In the genomic region with DNA sequence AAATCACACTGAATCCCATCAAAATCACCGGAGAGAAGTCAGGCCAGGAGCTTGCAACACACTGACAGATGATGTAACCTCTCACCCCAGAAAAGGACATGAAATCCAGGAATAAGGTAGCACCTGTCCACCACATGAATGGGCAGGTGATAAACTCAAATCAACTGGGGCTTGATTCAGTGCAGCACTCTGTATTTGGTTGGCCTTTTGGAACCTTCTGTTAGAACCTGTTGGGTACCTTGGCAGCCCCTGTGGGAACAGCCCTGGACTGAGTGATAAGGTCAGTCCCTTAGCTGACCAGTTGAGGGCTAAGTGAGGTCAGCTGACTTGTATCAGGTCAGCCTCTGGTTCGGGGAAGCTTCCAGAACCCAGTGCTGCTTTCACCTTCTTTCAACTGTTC, we compare ENCODE assay signal across 25 mouse cellular contexts. TPM values are rescaled to one million over a fixed set of nuclear protein-coding genes. Genes with fewer than 3 reads are reported as not detected.
"Had no signal": no experiment of that assay in that cellular context is flagged by ENCODE, and none has a peak within 500 bp of the region (broad histone marks: within the 10 kb centered on the region; RNA-seq: fewer than 3 reads in every experiment).

No protein-coding gene starts in this region.

- H3K4me1 ChIP-seq: lung, embryonic 15.5 days; megakaryocyte, embryonic 14.5 days; midbrain, embryonic 13.5 days; midbrain, embryonic 15.5 days; neural tube, embryonic 12.5 days; stomach, embryonic 15.5 days had no signal

- H3K4me2 ChIP-seq: lung, embryonic 15.5 days; midbrain, embryonic 11.5 days; midbrain, embryonic 13.5 days; midbrain, embryonic 15.5 days; neural tube, embryonic 12.5 days; stomach, embryonic 15.5 days had no signal

- H3K9me3 ChIP-seq: lung, embryonic 15.5 days; megakaryocyte, embryonic 14.5 days; midbrain, embryonic 13.5 days; midbrain, embryonic 15.5 days; neural tube, embryonic 12.5 days; stomach, embryonic 15.5 days had no signal

- ATAC-seq: lung, postnatal 0 days; midbrain, embryonic 13.5 days; midbrain, embryonic 15.5 days had no signal

- H3K27me3 ChIP-seq: lung, embryonic 15.5 days; midbrain, embryonic 13.5 days; midbrain, embryonic 15.5 days; neural tube, embryonic 12.5 days; stomach, embryonic 15.5 days had no signal

- H3K9ac ChIP-seq: lung, embryonic 15.5 days; midbrain, embryonic 13.5 days; midbrain, embryonic 15.5 days; neural tube, embryonic 12.5 days; stomach, embryonic 15.5 days had no signal

- DNase-seq: lung, adult 2 months; lung, postnatal 14 days; lung, postnatal 36 days; right cerebral cortex, postnatal 14 days; thymus, adult 2 months; thymus, postnatal 25 days; thymus, postnatal 4 days had no signal

- H3K36me3 ChIP-seq: lung, embryonic 15.5 days; midbrain, embryonic 13.5 days; midbrain, embryonic 15.5 days; neural tube, embryonic 12.5 days; stomach, embryonic 15.5 days had no signal

- H3K27ac ChIP-seq: lung, embryonic 15.5 days; macrophage; midbrain, embryonic 13.5 days; midbrain, embryonic 15.5 days; neural tube, embryonic 12.5 days; stomach, embryonic 15.5 days; stomach, postnatal 0 days had no signal

- H3K4me3 ChIP-seq: lung, embryonic 15.5 days; megakaryocyte, embryonic 14.5 days; midbrain, embryonic 13.5 days; midbrain, embryonic 15.5 days; neural tube, embryonic 12.5 days; stomach, embryonic 15.5 days had no signal

RNA-seq across cellular contexts. Expression of a gene that starts 11.5 kb away (rescaled TPM):
- total RNA-seq: megakaryocyte progenitor cell, adult 5-6 weeks; monocyte, adult 5-6 weeks; neutrophil, adult 5-6 weeks had no signal
- polyA plus RNA-seq: macrophage had no signal

RNA-seq across cellular contexts. Expression of a gene that starts 33.2 kb away (rescaled TPM):
- total RNA-seq: megakaryocyte progenitor cell, adult 5-6 weeks; midbrain, postnatal 0 days; monocyte, adult 5-6 weeks; neutrophil, adult 5-6 weeks had no signal
- polyA plus RNA-seq: lung, embryonic 15.5 days; lung, postnatal 0 days; macrophage; midbrain, embryonic 13.5 days; midbrain, embryonic 15.5 days; midbrain, postnatal 0 days; neural tube, embryonic 12.5 days; neural tube, embryonic 14.5 days; spleen, adult 2 months; stomach, embryonic 15.5 days; stomach, postnatal 0 days; testis, adult 2 months; urinary bladder, adult 2 months had no signal

RNA-seq across cellular contexts. Expression of a gene that starts 50.6 kb away (rescaled TPM):
- total RNA-seq: megakaryocyte progenitor cell, adult 5-6 weeks; neutrophil, adult 5-6 weeks had no signal
- polyA plus RNA-seq: macrophage had no signal
